Mouse (Mus musculus): ENCODE measurements around the gene Exosc10.

Gene Exosc10

DNA sequence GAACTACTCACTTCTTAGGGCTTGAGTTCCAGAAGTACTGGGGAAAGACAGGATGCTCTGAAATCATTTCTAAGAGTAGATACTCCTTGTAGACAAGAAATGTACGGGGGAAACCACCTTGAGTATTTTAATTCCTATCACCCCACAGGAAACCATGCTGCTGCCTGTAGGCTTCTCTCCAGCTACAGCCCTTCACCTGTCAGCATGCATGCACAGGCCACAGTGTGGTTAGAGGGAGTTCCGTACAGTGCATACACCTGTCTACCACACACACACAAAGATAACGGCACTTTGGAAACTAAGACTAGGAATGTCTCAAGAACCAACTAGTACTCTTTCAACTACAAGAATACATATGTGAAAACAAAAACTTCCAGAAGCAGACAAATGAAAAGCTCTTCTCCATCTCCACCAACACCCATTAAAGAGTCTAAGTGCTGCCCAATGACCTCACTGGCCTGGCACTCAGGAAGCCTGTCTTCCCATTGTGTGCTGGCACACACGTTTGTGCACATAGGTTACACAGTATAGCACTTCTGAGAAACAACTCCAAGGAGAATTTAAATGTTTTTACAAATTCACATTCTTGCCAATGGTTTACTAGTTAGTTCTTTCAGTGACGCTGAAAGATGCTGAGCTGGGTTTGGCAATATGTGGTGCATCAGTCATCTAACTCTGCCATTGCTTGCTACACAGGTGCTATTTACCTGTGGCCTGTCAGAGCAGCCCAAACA is 52.6 kb downstream of the Exosc10 start:
- DNase-seq, result no peak

- DNase-seq, result no peak
Observed at GRCm38 (mm10) chr4:148612557-148612956, 54.3 kb downstream of the Exosc10 start.

- DNase-seq, result no peak
Observed at GRCm38 (mm10) chr4:148613738-148614137, 55.5 kb downstream of the Exosc10 start.

GRCm38 (mm10) chr4:148619805-148620204 is 61.6 kb downstream of the Exosc10 start:
- DNase-seq, result no peak

DNA sequence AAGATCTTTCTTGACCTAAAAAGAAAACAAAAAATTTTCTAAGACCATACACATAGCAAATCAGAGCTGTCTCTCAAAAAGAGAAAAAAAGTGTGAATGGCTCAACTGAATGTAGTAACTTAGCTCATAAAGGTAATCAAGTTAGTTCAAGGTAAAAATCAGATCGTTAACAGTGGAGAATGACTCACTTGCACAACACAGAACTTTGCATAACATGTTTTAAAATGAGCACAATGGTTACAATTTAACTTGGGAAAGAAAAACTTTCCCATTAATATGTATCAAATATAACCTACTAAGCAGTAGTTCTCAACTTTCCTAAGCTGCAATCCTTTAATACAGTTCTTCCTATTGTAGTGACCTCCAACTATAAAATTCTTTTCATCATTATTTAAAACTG is 62.5 kb downstream of the Exosc10 start:
- DNase-seq, result no peak

DNA sequence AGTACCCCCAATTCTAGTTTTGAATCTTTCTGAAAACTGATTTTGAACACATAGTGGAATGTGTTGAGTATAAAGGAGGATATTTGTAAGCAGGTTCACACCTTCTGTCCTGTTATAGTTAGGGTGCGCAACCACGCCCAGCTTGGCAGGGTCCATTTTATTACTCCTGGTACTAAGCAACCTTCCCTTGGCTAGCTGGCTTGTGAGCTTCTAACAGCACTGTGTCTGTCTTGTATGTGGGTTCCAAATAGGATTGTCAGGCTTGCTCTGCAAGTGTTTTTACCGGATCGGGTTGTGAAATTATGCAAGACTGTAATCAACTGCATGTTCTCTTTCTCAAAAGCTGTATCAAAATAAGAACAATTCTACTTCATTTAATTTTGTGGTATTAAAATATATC is 64.3 kb downstream of the Exosc10 start:
- DNase-seq, result no peak

- no peak for DNase-seq
Observed at GRCm38 (mm10) chr4:148623609-148624008, 65.4 kb downstream of the Exosc10 start.

GRCm38 (mm10) chr4:148625010-148625409 is 66.8 kb downstream of the Exosc10 start:
- DNase-seq, result no peak

- no peak for DNase-seq
Observed at GRCm38 (mm10) chr4:148625756-148626622, 67.8 kb downstream of the Exosc10 start.

DNA sequence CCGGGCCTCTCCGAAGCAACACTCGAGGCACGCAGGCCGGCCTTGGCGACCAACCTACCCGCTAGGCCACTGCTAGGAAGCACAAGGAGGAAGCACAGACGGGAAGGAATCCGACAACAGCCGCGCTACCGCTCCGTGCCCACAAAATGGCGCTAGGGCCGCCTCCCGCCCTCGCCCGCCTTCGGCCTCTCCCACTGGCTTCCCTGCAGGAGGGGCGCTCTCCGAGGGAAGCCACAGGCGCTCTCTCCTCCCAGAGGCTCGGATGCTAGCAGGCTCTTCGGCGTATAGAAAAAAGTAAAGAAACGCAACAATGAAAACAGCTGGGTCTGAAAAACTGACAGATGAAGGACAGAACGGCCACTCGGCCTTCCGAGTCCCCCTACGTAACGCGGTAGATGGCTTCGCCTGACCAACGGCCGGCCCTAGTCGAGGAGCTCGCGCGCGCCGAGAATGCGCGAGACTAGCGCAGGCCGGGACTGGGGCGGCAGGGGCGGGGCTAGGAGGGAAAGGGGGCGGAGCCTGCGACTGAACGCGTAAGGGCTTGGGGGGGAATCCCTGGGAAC is 68.5 kb downstream of the Exosc10 start, which contains the start of gene Tardbp:
Gene Tardbp, minus strand, starts transcription at position 397 of the 563 bp plus-strand sequence.
- DNase-seq, result peak; percentile 99

GRCm38 (mm10) chr4:148627246-148627645 is 69.0 kb downstream of the Exosc10 start:
- DNase-seq, result no peak

Data from heart, adult 11 months (tissue).